Mouse (Mus musculus): ENCODE data around the gene Lca5l. TPM values are rescaled to one million over a fixed set of nuclear protein-coding genes. Genes with fewer than 3 reads are reported as not detected.

Lca5l gene
- total and polyA plus RNA-seq, 3 experiments, result 1.0 to 3.0 (median 1.2) TPM

GRCm38 (mm10) chr16:96112769-96113168 lies 79.3 kb downstream of the Lca5l start:
- DNase-seq, result no peak

- no peak for DNase-seq
Measured at GRCm38 (mm10) chr16:96110655-96111345, 81.3 kb downstream of the Lca5l start.

GRCm38 (mm10) chr16:96109673-96110072 lies 82.4 kb downstream of the Lca5l start:
- no peak for DNase-seq

Other genes starting within 250 kb of the Lca5l start
- gene Psmg1, start 201.3 kb downstream of the Lca5l start, total RNA-seq (2021), result 10 to 100 TPM; 32.1 to 33.2 TPM
- 6.8 and 8.6 TPM in 2 replicates for gene Psmg1, start 201.3 kb downstream of the Lca5l start, polyA plus RNA-seq (2012; rRNA removed)
- 10 to 100 TPM; 62.3 to 73.5 TPM for gene Brwd1, start 109.7 kb downstream of the Lca5l start, total RNA-seq (2021)
- 16.8 and 29.0 TPM in 2 replicates for gene Brwd1, start 109.7 kb downstream of the Lca5l start, polyA plus RNA-seq (2012; rRNA removed)
- gene Hmgn1, start 64.5 kb downstream of the Lca5l start, total RNA-seq (2021), result 100 to 1,000 TPM; 215 to 238 TPM
- 12.9 and 14.9 TPM in 2 replicates for gene Hmgn1, start 64.5 kb downstream of the Lca5l start, polyA plus RNA-seq (2012; rRNA removed)
- gene Wrb, start 46.9 kb downstream of the Lca5l start, total RNA-seq (2021), result 10 to 100 TPM; 23.4 to 45.2 TPM
- 50.0 and 84.1 TPM in 2 replicates for gene Wrb, start 46.9 kb downstream of the Lca5l start, polyA plus RNA-seq (2012; rRNA removed)
- 10 to 100 TPM; 25.1 to 30.0 TPM for gene Sh3bgr, start 8.2 kb upstream of the Lca5l start, total RNA-seq (2021)
- gene Sh3bgr, start 8.2 kb upstream of the Lca5l start, polyA plus RNA-seq (2012; rRNA removed), result 2.4 and 3.3 TPM in 2 replicates
- under 1 TPM; 0.14 to 0.45 TPM for gene B3galt5, start 43.5 kb upstream of the Lca5l start, total RNA-seq (2021)
- gene B3galt5, start 43.5 kb upstream of the Lca5l start, polyA plus RNA-seq (2012; rRNA removed), result 0.03 and 0.04 TPM in 2 replicates